Mouse (Mus musculus) E14TG2a.4 (cell line): ENCODE results near the gene Gdpd5.

ENCODE experiments used
- H3K27me3 ChIP-seq: 2 replicates; pipeline ENCODE4 v1.6.1; 2014; ENCODE audit warnings: low read length, control low read depth; ENCODE audit not compliant: insufficient read depth
- H3K36me3 ChIP-seq: 2 replicates; pipeline ENCODE4 v1.6.1; 2014; ENCODE audit warnings: low read length, control low read depth; ENCODE audit not compliant: insufficient read depth
- H3K4me1 ChIP-seq: replicated peaks from 2 replicates; pipeline ENCODE4 v1.6.1; 2014; ENCODE audit warnings: low read depth, low read length, control low read depth
- H3K4me3 ChIP-seq: replicated peaks from 2 replicates; pipeline ENCODE4 v1.5.1; 2014; ENCODE audit warnings: mild to moderate bottlenecking, low read length
- H3K9me3 ChIP-seq: 2 replicates; pipeline ENCODE4 v1.6.1; 2014; ENCODE audit warnings: low read length, control low read depth
- CTCF ChIP-seq: conservative IDR thresholded peaks from 2 replicates; pipeline ENCODE4 v1.5.1; 2014; ENCODE audit warnings: low read length
- NANOG ChIP-seq: IDR thresholded peaks from 2 replicates; pipeline ENCODE4 v1.6.1; 2014; ENCODE audit warnings: borderline replicate concordance, low read length, mixed read lengths
- POU5F1 ChIP-seq: IDR thresholded peaks from 2 replicates; pipeline ENCODE4 v1.6.1; 2014; ENCODE audit warnings: low read length, borderline replicate concordance

The Gdpd5 gene

DNA sequence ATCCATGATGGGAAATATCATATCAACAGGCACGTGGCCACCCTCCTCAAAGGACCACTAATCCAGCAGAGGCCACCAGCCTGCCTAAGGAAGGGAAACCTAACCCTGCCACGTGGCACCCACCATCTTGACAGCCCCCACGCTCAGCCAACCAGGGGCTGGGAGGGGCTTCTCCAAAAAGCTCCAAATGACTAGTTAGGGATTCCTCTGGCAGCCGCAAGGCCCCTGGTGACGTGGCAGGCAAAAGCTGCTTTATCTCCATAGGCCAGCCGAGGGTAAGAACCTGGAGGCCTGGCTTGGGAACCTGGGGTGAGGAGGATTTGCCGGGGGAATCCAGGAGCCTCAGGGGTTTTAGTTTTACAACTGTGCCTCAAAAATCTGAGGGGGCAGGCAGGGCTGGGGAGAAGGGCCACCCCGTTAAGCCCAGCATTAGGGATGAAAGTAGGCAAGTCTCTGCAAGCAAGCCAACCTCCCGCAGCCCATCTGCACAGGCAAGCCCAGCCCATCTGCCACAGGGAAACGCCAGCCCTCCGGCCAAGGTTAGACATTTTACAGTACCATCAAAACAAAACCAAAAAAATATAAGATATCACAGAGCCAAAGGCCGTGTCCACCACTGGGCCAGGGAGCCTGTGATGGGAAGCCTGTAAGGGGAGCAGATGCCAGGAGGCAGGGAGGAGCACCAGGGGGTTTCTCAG, 30.0 kb upstream of the Gdpd5 start:
- peak overlapping the region; percentile 75 for H3K4me3 ChIP-seq
- TF ChIP-seq NANOG (no peak), CTCF (no peak), POU5F1 (no peak)
- H3K27me3 ChIP-seq: peaks cover 76% of the 10 kb centered on the region
- peaks cover 76% of the 10 kb centered on the region for H3K4me1 ChIP-seq
- H3K9me3 ChIP-seq: no peaks in the 10 kb centered on the region
- H3K36me3 ChIP-seq: peaks cover 17% of the 10 kb centered on the region

DNA sequence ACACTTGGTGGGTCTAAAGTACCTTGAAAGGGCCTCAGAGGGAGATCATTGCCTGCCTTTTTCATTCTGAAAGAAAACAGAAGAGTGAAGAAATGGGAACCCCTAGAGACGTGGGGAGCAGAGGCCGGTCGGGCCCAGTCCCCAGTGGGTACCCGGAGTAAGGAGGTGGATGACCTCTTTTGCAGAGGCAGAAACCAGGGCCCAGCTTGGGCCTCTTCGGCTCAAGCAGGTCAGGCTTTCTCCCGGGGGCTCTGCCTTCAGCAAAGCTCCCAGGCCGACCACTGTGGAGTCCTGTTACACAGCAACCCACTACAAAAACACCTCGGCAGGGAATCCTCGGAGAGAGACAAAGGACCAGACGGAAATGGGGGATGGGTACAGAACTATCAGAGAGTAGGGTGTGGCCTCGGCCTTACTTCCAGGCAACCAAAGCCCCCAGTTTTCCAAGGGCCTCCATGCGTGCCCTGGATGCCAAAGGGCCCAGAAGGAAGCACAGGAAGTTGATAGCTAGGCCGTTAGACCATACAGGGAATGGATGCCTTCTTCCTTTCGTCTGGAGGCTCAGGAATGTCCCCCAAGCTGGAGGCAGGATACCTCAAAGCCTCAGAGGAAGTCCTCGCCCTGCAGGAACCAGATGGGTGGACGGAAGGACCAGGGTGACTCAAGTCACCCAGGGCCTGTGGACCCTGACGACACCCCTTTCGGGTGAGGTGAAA, 29.3 kb upstream of the Gdpd5 start:
- Histone ChIP-seq H3K4me3 (peak overlapping the region; percentile 75), H3K27me3 (peaks cover 78% of the 10 kb centered on the region), H3K36me3 (peaks cover 10% of the 10 kb centered on the region), H3K4me1 (peaks cover 83% of the 10 kb centered on the region), H3K9me3 (no peaks in the 10 kb centered on the region)
- TF ChIP-seq POU5F1: no peak
- no peak for TF ChIP-seq NANOG
- TF ChIP-seq CTCF: no peak

DNA sequence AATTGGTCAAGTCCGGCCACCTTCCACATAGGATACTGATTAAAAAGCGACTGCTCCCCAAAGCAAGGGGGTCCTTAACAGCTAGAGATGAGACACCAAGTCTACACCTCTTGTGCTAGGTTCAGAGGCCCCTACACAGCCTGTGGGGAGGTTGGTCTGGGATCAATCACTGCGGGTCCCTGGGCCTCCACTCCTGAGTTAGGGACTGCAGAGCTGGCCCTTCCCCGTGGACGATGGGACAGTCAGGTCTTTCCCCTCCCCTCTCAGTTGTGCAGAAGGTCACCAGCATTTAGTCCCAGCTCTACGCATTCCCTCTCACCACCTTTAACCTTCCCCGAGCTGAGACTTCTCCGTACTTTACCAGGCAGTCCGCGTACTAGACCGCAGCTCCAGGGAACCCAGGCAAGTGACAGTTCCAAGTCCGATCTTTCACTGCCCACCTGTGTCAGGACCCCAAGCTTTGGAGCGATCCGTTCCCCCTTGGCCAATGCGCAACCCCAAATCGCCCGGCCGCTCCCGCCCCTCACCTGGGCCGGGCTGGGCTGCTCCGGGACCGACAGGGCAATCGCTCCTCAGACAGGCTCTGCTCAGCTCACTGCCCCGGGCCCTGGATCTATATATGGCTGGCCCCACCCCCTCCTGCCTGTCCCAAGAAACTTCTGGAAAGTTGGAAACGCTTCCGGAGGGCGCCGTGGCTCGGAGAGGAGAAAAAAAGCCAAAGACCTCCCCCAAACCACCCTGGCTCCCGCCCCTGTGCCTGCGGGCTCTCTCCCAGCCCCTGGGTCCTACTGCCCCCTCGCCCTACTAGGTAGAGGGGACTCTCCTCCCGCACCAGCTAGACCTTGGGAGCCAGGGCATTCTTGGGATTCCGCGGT, 28.5 kb upstream of the Gdpd5 start, which contains the start of gene Serpinh1:
TSS of gene Serpinh1 (minus strand) at position 714 of the 875 bp plus-strand sequence.
- peaks cover 4% of the 10 kb centered on the region for H3K36me3 ChIP-seq
- no peaks in the 10 kb centered on the region for H3K9me3 ChIP-seq
- no peak for TF ChIP-seq NANOG
- no peak for TF ChIP-seq CTCF
- TF ChIP-seq POU5F1: no peak
- H3K4me1 ChIP-seq: peaks cover 88% of the 10 kb centered on the region
- peak within 1 kb of the TSS; percentile 75 for H3K4me3 ChIP-seq
- H3K27me3 ChIP-seq: peaks cover 78% of the 10 kb centered on the region

DNA sequence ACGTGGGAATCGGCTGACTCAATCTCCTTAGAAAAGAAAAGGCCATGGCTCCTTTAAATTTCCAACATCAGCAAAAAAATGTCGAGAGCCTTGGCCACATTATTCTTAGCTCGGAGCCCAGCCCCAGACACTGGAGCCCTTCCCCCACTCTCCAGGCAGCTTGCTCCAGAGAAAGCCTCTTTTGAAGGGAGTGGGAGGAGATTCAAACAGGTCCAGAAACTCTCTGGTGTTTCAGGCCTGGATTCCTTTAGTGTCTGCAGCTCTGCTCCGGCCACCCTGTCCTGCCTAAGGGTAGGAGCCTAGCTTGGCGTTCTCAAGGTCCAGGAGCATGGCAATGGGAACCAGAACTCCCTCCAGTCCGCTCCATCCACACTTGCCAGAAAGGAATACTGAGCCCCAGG, 25.5 kb upstream of the Gdpd5 start:
- no peaks in the 10 kb centered on the region for H3K9me3 ChIP-seq
- H3K4me3 ChIP-seq: peak overlapping the region; percentile 55
- TF ChIP-seq CTCF: no peak
- TF ChIP-seq POU5F1: no peak
- no peak for TF ChIP-seq NANOG
- no peaks in the 10 kb centered on the region for H3K36me3 ChIP-seq
- H3K27me3 ChIP-seq: peaks cover 52% of the 10 kb centered on the region
- H3K4me1 ChIP-seq: peaks cover 81% of the 10 kb centered on the region

DNA sequence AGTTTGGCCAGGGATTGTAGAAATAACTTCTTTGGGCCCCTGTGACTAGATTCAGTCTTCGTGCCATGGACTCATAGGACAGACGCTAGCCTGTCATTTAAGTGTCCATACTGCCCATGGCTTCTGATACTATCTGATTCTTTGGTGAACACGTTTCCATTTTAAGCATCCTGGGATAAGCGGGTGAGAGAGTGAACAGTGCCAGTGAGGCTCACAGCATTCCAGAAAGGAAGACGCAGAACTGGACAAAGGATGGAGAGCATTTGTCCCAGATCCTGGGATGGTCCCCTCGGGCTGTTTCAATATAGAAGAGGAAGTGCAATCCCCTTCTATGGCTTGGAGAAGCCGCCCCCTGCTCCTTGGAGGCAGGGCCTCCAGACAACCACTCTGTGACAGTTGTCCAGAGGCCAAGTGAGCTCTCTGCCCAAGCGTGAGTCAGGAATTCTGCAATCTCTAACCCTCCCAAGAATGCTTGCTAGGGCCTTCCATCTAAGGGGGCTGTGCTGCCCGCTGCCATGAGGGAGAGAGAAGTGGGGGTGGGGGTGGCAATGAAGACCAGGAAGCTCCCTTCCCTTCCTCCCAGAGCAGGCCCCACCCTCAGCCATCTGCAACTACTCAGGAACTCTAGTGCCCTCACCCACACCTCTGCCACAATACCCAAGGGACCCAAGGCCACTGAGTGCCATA, 24.8 kb upstream of the Gdpd5 start:
- TF ChIP-seq CTCF (no peak), NANOG (no peak), POU5F1 (no peak)
- H3K4me3 ChIP-seq: peak overlapping the region; percentile 55; the same call in 1 of the 2 replicates
- H3K27me3 ChIP-seq: peaks cover 45% of the 10 kb centered on the region
- no peaks in the 10 kb centered on the region for H3K9me3 ChIP-seq
- H3K36me3 ChIP-seq: no peaks in the 10 kb centered on the region
- H3K4me1 ChIP-seq: peaks cover 80% of the 10 kb centered on the region

DNA sequence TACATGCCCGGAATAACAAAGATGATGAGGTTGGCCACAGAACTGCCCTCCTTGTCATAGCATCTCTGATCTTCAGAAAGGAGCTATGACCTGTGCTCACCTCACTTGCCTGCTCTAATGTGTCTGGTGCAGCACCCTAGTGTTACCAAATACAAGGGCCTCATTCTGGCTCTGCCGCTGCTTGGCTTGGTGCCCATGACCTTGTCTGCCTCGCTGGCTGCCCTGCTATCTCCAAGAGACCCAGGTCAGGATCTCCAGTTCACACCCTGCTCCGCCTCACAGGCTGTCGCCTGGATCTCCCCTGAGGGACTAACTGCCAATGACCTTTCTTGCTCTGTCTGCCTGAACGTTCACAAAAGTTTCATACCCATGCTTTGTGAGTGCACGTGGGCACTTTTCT, 24.0 kb upstream of the Gdpd5 start:
- no peak for TF ChIP-seq CTCF
- no peak for TF ChIP-seq POU5F1
- no peak for TF ChIP-seq NANOG
- Histone ChIP-seq H3K4me1 (peaks cover 72% of the 10 kb centered on the region), H3K4me3 (no peak overlapping the region), H3K9me3 (no peaks in the 10 kb centered on the region), H3K36me3 (no peaks in the 10 kb centered on the region), H3K27me3 (peaks cover 41% of the 10 kb centered on the region)

DNA sequence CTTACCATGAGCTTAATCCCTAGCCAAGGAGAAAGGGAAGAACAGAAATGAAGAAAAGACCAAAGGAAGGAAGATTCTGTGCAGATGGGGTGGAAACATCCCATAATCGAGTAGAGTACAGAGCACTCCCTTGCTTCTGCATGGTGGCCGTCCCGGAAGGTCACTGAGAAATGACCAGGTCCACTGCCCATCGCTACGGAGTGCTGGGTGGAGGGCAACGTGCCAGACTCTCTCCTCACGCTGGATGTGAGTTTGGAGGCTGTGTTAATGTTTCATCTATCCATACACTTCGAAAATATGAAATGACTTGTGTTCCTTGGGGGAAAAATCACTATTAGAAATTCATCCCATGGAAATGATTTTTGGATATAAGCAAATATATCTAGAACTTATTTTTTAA, 22.8 kb upstream of the Gdpd5 start:
- H3K4me3 ChIP-seq: no peak overlapping the region
- no peak for TF ChIP-seq CTCF
- TF ChIP-seq POU5F1: no peak
- TF ChIP-seq NANOG: no peak
- peaks cover 60% of the 10 kb centered on the region for H3K4me1 ChIP-seq
- no peaks in the 10 kb centered on the region for H3K36me3 ChIP-seq
- peaks cover 29% of the 10 kb centered on the region for H3K27me3 ChIP-seq
- no peaks in the 10 kb centered on the region for H3K9me3 ChIP-seq
